Mouse (Mus musculus) kidney, adult 9 months (tissue): ENCODE data around the gene Polrmt.
A peak's percentile ranks its signal among the peaks of the same experiment; 100 is the strongest.

Experiments used
- DNase-seq: peaks from one replicate; pipeline ENCODE4 v3.0.0; 2022

The Polrmt gene

DNA sequence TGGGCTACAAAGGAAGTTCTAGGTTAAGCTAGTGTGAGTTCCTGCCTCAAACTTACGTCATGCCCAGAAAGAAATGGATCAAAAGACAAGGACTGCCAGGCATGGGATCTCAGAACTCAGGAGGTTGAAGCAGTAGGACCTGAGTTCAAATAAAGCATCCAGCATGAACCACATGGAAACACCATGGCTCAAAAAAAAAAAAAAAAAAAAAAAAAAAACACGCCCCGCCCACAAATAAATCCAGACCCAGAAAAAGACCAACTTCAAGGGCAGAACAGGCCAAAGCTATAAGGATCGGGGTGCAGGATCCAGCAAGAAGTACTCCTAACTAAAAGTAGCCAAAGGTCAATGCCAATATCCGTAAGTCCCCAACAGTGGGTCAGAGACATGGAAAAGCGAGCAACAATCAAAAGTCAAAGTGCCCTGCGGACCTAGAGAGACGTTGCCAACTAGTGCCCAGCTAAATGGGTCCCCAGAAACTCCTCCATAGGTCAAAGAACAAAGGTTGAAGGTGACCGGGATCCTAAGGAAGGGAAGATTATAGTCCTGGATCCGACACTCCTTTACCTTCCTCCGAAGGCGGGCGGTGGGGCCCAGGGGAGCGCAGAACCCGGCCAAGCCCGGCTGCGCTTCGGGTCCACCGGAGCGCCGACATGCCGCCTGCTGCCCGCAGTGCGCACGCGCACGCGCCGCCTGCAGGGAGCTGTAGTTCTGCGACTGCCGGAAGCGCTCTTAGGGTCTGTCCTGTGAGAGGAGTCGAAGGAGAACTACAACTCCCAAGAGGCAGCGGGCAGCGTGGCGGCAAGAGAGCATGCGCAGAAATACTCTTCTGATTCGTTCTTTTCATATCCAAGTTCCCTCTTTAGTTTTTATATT, at the start of gene Polrmt:
Polrmt (minus strand) TSS at position 684 of the 876 bp plus-strand sequence.
- DNase-seq: peak; percentile 99

DNA sequence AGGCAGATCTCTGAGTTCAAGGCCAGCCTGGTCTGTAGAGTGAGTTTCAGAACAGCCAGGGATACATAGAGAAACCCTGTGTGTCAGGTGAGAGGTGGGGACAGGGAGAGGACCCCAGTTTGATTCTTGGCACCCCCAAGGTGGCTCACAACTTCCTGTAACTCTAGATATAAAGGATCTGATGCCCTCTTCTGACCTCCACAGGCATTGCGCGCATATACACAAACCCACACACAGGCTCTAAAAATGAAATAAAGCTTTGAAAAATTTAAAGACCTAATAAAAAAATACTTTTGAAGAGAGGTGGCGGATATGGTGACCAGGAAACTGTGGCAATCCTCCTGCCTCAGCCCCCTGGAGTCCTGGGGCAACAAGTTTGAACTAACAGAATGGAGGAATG, 49.5 kb upstream of the Polrmt start:
- no peak for DNase-seq

DNA sequence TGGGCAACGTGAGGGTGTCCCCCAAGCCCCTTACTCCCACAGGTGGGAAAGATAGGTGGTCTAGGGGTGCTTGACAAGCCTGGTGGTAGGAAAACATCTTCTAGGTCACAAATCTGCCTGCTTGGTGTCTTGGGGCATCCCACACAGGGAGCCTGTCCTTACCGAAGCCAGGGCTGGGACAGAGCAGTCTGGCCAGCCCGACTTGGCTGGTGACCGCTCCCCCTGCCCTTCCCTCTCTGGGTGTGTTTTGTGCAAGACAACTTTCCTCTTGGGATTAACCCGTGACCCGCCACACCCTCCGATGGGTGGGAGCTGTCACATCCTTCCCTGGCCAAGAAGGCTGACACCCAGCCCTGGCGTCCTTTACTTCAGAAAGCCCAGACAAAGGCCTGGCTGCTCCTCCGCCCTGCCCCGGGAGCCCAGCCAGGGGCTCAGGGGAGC, 48.1 kb upstream of the Polrmt start:
- peak; percentile 93 for DNase-seq

DNA sequence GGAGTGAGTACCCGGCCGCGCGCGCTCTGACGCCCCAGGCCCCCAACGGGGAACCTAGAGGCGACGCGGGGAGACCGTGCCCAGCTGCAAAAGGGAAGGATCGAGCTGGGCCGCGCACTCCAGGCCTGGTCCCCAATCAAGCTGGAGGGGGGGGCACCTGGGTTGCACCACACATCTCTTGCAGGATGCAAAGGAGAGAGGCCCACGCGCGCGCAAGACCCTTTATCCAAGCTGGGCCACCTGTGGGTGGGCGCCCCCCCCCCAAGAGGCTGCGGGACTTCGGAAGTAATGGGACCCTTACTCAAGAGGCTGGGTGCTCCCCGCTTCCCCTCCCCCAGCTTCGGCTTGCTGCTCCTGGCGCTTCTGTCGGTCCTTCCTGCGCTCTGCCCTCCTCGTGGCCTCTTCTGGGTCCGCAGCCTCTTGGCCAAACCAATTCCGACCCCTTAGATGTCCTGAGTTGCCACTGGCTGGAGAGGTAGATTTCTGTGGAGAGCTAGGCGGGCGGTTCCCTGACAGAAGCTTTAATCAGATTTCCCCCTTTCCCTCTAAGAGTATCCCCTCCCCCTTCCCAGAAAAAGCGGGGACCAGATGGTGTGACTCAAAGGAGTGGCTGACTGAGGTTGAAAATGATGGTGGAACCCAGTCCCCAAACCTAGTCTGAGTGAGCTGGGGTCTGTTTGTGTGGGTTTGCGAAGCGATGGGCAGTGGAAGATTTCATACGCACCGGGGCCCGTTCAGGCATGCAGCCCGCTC, 47.5 kb upstream of the Polrmt start:
- DNase-seq: peak; percentile 49

DNA sequence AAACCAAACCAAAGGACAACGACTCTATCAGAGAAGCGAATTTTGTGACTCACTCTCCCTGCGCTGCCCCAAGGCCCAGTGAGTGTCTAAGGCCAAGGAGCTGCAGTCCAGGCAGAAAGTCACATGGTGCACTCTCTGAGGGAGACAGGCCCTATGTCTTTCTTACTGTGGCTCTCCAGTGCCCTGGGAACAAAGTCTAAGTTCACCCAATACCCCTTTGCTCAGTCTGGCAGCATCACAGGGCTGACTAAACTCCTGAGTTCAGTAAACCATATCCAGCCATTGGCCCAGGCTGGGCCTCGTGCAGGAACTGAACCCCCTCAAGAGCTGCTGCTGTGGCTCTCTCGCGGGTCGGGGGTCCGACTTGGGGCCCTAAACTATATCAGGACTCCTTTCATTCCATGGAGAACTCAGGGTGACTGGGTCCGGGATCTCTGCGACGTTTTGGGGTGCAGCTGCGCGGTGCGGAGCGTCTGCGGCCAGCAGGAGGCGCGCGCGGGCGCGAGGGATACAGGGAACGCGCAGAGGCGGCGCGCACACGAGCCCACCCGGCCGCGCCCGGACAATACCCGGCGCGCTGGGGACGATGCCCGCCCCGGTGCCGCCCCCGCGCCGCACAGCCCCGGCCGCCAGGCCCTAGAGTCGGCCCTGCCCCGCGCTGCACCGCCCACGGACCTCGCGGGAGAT, 46.8 kb upstream of the Polrmt start, which contains the start of gene Palm:
Palm (plus strand) TSS at position 522 of the 687 bp plus-strand sequence.
- DNase-seq: peak; percentile 93

DNA sequence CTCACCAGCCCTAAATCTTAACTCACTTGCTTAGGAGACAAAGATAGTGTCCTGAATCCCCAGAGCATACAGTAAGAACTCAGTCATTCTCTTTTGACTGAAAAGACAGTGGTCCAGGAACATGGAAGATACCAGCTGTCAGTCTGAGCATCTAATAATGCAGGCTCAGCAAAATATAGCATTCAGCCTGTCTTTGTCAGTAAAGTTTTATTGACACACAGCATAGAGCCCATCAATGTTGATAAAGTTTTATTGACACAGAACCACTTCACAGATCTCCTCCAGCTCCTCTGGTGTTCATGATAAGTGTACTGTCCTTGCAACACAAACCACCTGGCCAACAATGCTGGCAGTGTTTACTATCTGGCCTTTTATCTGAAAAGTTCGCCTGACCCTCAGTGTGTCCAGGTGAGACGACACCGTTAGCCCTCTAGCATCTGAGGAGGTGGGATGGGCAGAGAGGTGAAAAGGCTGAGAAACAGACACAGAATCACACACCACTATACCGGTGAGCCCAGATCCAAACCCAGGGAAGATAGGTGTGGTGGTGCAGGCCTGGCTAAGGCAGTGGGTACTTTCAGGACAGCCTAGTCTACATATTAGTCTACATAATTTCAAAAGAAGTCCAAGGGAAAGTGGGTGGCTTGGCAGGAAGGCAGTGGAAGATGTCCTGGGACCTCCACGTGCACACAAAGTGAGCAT, 46.1 kb upstream of the Polrmt start:
- no peak for DNase-seq

DNA sequence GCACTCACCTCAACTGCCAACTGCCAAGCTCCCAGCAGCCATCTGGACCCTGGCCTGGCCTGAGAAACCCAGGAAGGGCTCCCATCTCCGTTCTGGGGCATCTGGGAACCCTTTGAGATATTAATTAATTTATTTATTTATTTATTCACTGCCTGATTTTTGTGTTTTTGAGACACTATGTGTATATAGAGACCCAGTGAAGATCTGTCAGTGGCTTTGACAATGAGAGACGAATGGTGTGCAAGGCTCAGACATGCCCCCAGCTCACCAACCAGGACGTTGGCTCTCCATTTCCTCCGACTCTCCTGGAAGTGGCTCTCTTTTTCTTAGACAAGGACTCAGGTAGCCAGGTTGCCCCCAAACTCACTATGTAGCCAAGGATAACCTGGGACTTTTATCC, 44.5 kb upstream of the Polrmt start, which contains the start of gene Prss57:
Prss57 (minus strand) TSS at position 101 of the 400 bp plus-strand sequence.
- DNase-seq: no peak

DNA sequence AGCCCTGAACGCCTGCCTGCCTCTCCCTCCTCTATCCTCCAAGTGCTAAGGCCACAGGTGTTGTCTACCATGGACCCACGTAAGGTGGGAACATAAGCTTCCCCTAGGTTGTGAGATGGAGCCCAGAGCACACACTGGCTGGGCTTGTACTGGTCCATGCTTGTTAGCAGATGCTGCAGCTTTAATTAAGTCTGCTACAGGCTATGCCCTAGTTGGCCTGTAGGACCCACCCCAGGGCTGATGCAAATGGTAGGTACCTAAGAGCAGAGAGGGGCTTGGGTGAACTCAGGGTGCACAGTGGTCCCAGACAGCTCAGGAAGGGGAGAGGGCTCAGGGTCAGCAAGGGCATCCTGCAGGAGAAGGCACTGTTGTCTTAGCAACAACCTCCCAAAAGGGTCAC, 43.2 kb upstream of the Polrmt start:
- DNase-seq: no peak

DNA sequence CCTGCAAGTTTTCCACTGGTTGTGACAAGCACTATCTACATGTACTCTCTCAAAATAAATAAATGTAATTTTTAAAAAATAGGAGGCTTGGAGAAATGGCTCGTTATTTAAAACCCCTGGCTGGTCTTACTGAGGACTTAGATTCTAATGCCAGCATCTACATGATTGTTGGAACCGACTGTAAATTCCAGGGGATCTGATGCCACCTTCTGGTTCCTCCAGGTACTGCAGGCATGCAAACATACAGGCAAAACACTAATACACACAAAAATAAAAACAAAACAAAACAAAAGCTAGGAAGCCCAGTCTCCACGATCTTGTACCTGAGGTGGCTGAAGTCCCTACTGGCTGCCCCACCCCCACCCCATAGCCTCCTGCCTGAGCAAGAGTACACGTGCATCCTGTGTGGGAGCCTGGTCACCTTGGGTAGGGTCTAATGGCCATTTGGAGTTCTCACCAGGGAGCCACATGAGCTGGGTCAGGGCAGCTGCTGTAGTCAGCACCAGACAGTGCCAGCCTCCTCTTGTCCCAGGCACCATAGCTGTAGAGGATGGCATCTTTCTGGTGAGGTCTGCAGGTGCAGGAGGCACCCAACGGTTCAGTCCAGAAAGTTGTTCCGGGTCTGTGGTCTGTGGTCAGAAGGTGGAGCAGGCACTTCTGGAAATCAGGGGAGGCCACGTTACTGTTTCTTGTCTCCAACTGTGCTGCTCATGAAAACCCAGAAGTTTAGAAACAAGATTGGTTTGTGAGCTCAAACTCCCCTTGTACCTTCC, 42.2 kb upstream of the Polrmt start:
- DNase-seq: peak; percentile 89

DNA sequence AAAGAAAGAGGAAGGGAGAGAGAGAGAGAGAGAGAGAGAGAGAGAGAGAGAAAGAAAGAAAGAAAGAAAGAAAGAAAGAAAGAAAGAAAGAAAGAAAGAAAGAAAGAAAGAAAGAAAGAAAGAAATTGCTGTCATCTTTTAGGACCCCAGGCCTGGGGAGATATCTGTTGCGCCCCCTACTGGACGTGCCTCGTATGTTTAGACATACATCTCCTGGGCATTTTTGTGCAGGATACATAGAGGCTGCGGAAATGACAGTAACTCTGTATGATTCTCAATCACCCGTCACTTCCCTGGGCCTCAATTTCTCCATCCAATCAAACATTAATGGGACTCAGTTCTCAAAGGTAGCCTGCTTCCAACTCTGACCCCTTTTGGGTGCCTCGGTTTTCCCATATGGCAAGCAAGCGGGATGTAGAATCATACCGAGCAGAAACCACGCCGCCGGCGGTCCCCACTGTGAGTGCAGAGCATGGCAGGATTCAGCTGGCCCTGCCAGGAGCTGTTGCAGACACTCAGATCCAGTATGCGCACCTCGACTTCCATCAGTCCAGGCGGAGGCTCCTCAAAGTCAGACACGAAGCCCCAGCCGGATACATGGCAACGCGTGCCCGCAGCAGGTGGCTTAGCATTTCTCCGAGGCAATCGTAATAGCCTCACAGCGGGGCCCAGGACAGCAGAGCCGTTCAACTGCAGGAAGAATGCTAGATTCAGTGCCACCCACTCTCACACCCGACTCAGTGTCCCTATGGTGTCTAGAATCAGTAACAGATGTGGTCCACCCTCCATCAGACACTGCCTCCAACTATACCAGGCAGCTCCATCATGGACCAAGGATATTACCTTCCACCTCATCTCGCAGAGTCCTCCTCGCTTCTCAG, 37.8 kb upstream of the Polrmt start:
- DNase-seq: no peak

DNA sequence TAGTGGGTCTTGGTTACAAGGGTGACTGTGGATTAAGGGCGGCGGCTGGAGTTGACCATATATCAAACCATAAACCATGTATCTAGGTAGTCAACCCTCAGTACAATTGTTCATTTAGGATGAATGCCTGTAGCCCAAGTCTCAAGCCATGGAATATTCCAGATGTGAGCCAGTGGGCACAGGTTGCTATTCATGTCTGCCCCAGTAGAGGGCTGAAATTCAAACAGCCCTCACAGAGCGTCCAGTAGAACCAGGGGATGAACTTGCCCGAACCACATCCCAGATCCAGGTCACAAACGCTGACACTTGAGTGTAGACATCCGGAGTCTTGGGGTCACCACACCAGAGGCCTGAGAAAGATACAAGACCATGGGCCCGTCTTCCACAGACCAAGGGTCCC, 36.7 kb upstream of the Polrmt start:
- no peak for DNase-seq

DNA sequence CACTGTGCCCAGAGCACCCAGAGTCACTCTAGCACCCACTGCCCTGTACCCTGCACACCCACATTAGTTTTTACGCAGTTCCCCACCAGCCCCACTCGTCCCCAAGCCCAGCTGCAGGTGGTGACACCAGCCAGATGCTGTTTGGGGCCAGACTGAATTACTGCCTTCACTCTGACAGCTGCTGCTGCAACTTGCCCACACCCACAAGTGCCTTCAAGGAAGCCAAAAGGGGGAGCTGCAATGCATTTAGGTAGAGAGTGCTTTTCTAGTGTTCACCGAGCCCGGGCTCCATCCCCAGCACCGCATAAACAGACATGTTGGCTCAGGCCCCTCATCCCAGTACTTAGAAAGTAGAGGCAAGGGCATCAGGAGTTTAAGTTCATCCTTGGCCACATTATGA, 35.6 kb upstream of the Polrmt start:
- DNase-seq: no peak

DNA sequence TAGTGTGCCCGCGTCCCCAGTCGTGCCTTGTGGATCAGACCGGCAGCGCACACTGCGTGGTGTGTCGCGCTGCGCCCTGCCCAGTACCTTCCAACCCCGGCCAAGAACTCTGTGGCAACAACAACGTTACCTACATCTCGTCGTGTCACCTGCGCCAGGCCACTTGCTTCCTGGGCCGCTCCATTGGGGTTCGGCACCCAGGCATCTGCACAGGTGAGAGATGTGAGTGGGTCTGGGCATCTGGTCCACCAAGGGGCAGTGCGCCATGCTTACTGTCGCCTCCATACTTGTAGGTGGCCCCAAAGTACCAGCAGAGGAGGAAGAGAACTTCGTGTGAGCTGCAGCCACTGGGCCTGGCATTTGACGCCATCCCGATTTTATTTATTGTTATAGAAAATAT, 34.8 kb upstream of the Polrmt start:
- no peak for DNase-seq

DNA sequence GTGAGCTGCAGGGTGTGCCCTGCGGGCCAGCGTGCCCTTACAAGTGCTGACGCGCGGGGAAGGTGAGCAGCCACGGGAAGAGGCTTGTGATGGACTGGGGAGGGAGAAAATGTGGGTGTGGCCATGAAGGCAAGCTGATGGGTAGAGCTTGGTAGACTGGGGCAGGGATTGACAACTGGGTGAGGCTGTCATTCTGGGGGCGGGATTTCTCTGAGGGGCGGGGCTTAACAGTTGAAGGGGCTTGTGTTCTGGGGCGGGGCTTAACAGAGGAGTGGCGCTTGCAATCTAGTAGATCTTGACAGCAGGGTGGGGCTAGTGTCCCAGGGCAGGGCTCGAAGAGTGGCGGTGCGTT, 34.3 kb upstream of the Polrmt start:
- no peak for DNase-seq

DNA sequence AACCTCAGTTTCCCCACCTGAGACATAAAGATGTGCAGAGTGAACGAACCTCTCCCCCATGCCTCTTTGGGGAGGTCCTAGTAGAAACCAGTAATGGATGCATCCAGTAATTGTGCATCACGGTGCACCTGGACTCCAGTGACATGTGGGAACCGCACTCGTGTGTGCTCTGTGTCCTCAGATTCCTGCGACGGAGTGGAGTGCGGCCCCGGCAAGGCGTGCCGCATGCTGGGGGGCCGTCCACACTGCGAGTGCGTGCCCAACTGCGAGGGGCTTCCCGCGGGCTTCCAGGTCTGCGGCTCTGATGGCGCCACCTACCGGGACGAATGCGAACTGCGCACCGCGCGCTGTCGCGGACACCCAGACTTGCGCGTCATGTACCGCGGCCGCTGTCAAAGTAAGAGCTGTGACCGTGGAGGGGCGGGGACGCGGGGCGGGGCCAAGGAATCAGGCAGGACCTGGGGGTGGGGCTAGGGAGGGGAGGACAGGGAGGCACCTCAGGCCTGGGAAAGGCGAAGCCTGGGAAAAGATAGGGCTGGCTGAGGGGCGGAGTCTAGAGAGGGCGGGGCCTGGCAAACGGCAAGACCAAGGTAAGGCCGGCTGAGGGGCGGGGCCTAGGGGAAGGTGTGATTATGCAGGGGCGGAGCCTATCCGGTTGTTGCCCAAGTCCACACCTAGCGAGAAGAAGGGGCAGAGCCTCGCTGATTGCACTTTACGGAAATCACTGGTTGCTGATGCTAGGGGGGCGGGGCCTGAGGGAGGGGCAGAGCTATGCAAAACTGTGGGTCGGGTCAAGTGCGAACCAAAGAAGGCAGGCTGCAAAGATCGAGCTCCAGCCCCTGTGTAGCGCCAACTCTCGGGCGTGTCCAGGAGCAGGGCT, 33.6 kb upstream of the Polrmt start:
- peak; percentile 100 for DNase-seq

DNA sequence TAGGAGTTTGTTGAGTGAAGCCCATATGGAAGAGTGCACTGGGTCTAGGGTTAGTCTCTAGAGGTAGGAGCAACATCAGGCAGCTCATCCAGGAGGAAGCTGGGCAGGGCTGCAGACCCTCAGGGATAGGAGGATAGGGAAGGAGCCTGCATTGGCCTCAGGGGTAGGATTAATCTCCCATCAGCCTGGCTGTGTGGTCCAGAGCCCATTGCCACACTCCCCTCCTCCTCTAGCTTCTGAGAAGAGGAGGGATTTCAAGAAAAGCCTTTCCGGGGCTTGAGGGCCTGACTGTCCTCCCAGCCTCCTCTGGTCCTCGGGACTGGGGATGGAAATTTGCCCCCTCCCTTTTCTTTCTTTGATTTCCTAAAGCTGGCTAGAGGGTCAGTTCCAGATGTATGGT, 32.8 kb upstream of the Polrmt start:
- DNase-seq: no peak

DNA sequence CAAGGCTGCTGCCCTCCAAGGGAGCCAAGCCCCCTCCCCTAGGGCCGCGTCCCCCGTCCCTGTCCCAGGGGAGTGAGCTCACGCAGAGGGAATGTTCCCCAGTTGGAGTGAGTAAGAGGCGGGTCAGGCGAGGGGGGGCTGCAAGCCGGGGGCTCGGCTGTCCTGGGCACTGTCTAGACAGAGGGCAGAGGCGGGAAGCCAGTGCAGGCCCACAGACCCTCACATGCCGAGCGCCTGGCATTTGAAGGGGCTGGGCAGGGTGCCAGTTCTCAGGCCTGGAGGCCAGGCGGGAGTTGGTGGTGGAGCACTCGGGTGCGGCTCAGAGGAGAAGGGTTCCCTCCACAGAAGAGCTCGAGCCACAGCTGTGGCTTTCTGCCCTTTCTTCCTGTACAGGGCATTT, 31.6 kb upstream of the Polrmt start:
- no peak for DNase-seq

DNA sequence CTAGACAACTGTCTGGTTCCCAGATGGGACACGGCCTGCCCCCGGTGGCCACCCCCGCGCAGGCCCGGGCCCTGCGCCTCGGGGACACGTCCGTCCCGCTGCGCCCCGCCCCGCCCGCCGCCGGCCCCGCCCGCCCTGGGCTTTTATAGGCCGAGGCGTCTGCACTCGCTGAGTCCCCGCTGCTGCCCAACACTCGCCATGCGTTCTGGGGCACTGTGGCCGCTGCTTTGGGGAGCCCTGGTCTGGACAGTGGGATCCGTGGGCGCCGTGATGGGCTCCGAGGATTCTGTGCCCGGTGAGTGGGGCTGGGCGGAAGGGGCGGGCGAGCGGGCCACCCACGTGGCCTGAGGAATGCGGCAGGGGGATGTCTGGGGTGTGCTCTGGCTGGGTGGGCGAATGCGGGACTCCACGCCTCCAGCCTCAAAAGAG, 30.7 kb upstream of the Polrmt start, which contains the start of gene Fstl3:
Fstl3 (plus strand) TSS at position 170 of the 429 bp plus-strand sequence.
- no peak for DNase-seq

DNA sequence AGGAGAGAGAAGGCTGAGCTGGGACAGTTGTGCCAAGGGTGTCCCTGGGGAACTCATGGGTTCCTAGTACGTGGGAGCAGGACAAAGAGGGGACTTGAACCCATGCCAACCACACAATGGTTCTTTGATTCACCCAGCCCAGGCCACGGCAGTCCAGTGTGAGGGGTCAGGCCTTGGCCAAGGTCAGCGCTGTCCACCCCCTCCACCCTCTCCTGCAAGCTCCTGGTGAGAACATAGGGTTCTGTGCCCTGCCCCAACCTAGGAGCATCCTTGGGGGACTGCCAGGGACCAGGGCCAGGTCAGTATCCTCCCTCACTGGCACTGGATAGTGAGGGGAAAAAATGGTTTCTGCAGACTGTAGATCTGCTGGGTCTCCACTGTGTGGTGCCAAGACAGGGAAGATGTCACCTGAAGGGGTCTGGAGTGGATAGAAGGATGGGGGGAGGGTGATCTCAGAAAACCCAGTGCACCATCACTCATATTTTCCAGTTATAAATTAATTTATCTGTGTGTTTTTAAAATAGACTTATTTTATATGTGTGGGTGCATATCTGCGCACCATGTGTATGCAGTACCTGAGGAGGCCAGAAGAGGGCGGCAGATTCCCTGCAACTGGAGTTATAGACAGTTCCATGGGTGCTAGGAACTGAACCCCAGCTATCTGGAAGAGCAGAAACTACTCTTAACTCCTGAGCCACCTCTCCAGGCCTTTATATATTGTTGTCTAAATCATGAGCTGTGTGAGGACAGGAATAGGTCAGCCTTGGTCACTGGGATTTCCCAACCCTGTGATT, 28.3 kb upstream of the Polrmt start:
- DNase-seq: no peak
